Mouse (Mus musculus): ENCODE data around the gene 2010111I01Rik. TPM values are rescaled to one million over a fixed set of nuclear protein-coding genes. Genes with fewer than 3 reads are reported as not detected.

Gene 2010111I01Rik
- polyA plus RNA-seq, 1 experiment from 2014 or later, result 134 TPM

GRCm38 (mm10) chr13:62944109-62944508, 20.6 kb upstream of the 2010111I01Rik start:
- Histone ChIP-seq H3K4me3 (ENCODE audit: low read depth, low read length) (no peak overlapping the region), H3K27me3 (ENCODE audit: control insufficient read depth, insufficient read depth, low read length) (no peaks in the 10 kb centered on the region), H3K4me2 (ENCODE audit: low read depth, severe bottlenecking) (no peak overlapping the region), H3K4me1 (ENCODE audit: control insufficient read depth, insufficient read depth, low read length) (no peaks in the 10 kb centered on the region), H3K27ac (replicated peaks; ENCODE audit: low read depth, low read length) (no peak overlapping the region), H3K36me3 (ENCODE audit: control insufficient read depth, insufficient read depth, low read length) (no peaks in the 10 kb centered on the region), H3K9me3 (ENCODE audit: control insufficient read depth, low read length) (no peaks in the 10 kb centered on the region), H3K9ac (ENCODE audit: low read length) (no peak overlapping the region)
- ATAC-seq (ENCODE audit: insufficient number of reproducible peaks, low FRiP score, low TSS enrichment, low read depth) (no peak), DNase-seq (ENCODE audit: low spot score) (no peak)
- 71% methylated on average over 6 of the region's 6 CpGs for WGBS

DNA sequence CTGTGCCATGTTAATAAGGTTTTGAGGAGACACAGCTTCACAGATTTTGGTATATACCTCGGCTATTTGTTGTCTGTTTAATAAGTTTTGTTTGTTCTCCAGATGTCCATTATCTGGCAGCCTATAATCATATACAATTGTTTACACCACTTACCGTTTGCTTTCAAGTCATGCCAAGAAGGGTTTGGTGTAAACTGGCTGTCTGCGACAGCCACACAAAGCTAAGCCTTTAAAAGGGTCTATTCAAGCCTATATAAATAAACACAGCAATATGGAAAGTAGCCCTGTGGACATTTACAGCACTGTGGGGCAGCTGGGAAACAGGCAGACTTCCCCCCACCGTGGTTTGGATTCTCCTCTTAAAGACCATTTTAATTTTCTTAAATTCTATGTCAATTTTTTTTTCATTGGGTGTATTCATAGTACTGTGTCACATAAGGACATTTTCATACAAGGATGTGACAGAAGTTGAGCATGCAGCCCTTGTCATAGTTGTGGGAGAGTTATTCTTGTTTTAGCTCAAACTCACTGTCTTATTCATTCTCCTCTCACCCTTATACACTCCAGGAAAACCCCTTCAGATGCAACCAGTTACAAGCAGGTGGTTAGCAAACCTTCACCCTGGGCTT, 15.0 kb upstream of the 2010111I01Rik start:
- Histone ChIP-seq H3K9me3 (ENCODE audit: control insufficient read depth, low read length) (no peaks in the 10 kb centered on the region), H3K9ac (ENCODE audit: low read length) (no peak overlapping the region), H3K4me1 (ENCODE audit: control insufficient read depth, insufficient read depth, low read length) (no peaks in the 10 kb centered on the region), H3K4me3 (ENCODE audit: low read depth, low read length) (no peak overlapping the region), H3K36me3 (ENCODE audit: control insufficient read depth, insufficient read depth, low read length) (no peaks in the 10 kb centered on the region), H3K4me2 (ENCODE audit: low read depth, severe bottlenecking) (no peak overlapping the region), H3K27ac (replicated peaks; ENCODE audit: low read depth, low read length) (no peak overlapping the region), H3K27me3 (ENCODE audit: control insufficient read depth, insufficient read depth, low read length) (no peaks in the 10 kb centered on the region)
- 22% methylated on average over 4 of the region's 4 CpGs for WGBS
- no peak for ATAC-seq (ENCODE audit: insufficient number of reproducible peaks, low FRiP score, low TSS enrichment, low read depth)
- DNase-seq (ENCODE audit: low spot score), result no peak

DNA sequence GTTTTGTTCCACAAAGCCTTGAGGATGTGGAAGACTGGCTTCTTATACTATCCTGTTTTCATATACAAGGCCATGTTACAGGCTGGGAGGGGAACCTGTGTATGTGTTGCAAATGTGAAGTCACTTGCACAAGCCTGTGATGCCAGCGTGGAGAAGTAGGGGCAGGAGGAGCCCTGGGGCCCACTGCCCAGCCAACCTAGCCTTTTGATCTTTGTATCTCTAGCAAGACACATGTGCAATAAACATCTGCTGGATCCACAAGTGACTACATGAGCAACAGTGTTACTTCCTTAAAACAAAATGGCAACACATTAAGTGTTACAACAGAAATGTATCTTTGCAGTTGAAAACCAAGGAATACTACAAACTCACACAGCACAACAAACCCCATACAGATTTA, 13.1 kb upstream of the 2010111I01Rik start:
- WGBS, result 55% methylated on average over 1 of the region's 1 CpGs
- ATAC-seq (ENCODE audit: insufficient number of reproducible peaks, low FRiP score, low TSS enrichment, low read depth) (no peak), DNase-seq (ENCODE audit: low spot score) (no peak)
- Histone ChIP-seq H3K9me3 (ENCODE audit: control insufficient read depth, low read length) (no peaks in the 10 kb centered on the region), H3K4me2 (ENCODE audit: low read depth, severe bottlenecking) (no peak overlapping the region), H3K4me1 (ENCODE audit: control insufficient read depth, insufficient read depth, low read length) (no peaks in the 10 kb centered on the region), H3K27ac (replicated peaks; ENCODE audit: low read depth, low read length) (no peak overlapping the region), H3K27me3 (ENCODE audit: control insufficient read depth, insufficient read depth, low read length) (no peaks in the 10 kb centered on the region), H3K4me3 (ENCODE audit: low read depth, low read length) (no peak overlapping the region), H3K9ac (ENCODE audit: low read length) (no peak overlapping the region), H3K36me3 (ENCODE audit: control insufficient read depth, insufficient read depth, low read length) (no peaks in the 10 kb centered on the region)

GRCm38 (mm10) chr13:62952047-62952446, 12.6 kb upstream of the 2010111I01Rik start:
- Histone ChIP-seq H3K4me2 (ENCODE audit: low read depth, severe bottlenecking) (no peak overlapping the region), H3K27ac (replicated peaks; ENCODE audit: low read depth, low read length) (no peak overlapping the region), H3K9ac (ENCODE audit: low read length) (no peak overlapping the region), H3K4me1 (ENCODE audit: control insufficient read depth, insufficient read depth, low read length) (peaks cover 2% of the 10 kb centered on the region; the same call in 1 of the 2 replicates), H3K4me3 (ENCODE audit: low read depth, low read length) (no peak overlapping the region), H3K36me3 (ENCODE audit: control insufficient read depth, insufficient read depth, low read length) (no peaks in the 10 kb centered on the region), H3K27me3 (ENCODE audit: control insufficient read depth, insufficient read depth, low read length) (no peaks in the 10 kb centered on the region), H3K9me3 (ENCODE audit: control insufficient read depth, low read length) (no peaks in the 10 kb centered on the region)
- no peak for DNase-seq (ENCODE audit: low spot score)
- ATAC-seq (ENCODE audit: insufficient number of reproducible peaks, low FRiP score, low TSS enrichment, low read depth), result no peak
- 75% methylated on average over 3 of the region's 3 CpGs for WGBS

DNA sequence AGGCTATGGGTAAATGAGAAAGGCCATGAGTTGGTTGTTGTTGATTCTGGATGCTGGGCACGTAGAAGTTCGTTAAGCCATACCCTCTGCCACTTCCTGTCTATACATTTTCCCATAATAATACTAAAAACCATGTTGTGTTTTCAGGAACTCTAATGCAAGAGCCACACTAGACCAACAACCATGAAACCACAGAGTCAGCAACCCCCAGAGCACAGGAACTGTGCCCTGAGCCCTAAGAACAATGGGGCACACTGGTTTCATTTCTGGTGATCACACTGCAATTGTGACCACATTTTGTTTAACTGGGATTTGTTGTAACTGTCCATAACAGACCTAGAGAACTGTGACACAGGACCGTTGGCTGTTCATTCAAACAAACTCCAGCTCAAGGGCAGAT, 12.1 kb upstream of the 2010111I01Rik start:
- Histone ChIP-seq H3K9ac (ENCODE audit: low read length) (no peak overlapping the region), H3K4me1 (ENCODE audit: control insufficient read depth, insufficient read depth, low read length) (peaks cover 4% of the 10 kb centered on the region; the same call in 1 of the 2 replicates), H3K27ac (replicated peaks; ENCODE audit: low read depth, low read length) (no peak overlapping the region), H3K36me3 (ENCODE audit: control insufficient read depth, insufficient read depth, low read length) (no peaks in the 10 kb centered on the region), H3K4me2 (ENCODE audit: low read depth, severe bottlenecking) (no peak overlapping the region), H3K4me3 (ENCODE audit: low read depth, low read length) (no peak overlapping the region), H3K27me3 (ENCODE audit: control insufficient read depth, insufficient read depth, low read length) (no peaks in the 10 kb centered on the region), H3K9me3 (ENCODE audit: control insufficient read depth, low read length) (no peaks in the 10 kb centered on the region)
- WGBS, result 84% methylated on average over 3 of the region's 3 CpGs
- DNase-seq (ENCODE audit: low spot score) (no peak), ATAC-seq (ENCODE audit: insufficient number of reproducible peaks, low FRiP score, low TSS enrichment, low read depth) (no peak)

GRCm38 (mm10) chr13:62955997-62956396, 8.7 kb upstream of the 2010111I01Rik start:
- DNase-seq (ENCODE audit: low spot score), result no peak
- no peak for ATAC-seq (ENCODE audit: insufficient number of reproducible peaks, low FRiP score, low TSS enrichment, low read depth)
- peaks cover 4% of the 10 kb centered on the region; the same call in 1 of the 2 replicates for H3K4me1 ChIP-seq (ENCODE audit: control insufficient read depth, insufficient read depth, low read length)
- H3K9ac ChIP-seq (ENCODE audit: low read length), result no peak overlapping the region
- H3K4me3 ChIP-seq (ENCODE audit: low read depth, low read length), result no peak overlapping the region
- H3K36me3 ChIP-seq (ENCODE audit: control insufficient read depth, insufficient read depth, low read length), result no peaks in the 10 kb centered on the region
- H3K27me3 ChIP-seq (ENCODE audit: control insufficient read depth, insufficient read depth, low read length), result no peaks in the 10 kb centered on the region
- no peaks in the 10 kb centered on the region for H3K9me3 ChIP-seq (ENCODE audit: control insufficient read depth, low read length)
- no peak overlapping the region for H3K27ac ChIP-seq (replicated peaks; ENCODE audit: low read depth, low read length)
- no peak overlapping the region for H3K4me2 ChIP-seq (ENCODE audit: low read depth, severe bottlenecking)
- 90% methylated on average over 6 of the region's 6 CpGs for WGBS

- no peak overlapping the region for H3K27ac ChIP-seq (replicated peaks; ENCODE audit: low read depth, low read length)
- no peak overlapping the region for H3K4me2 ChIP-seq (ENCODE audit: low read depth, severe bottlenecking)
- ATAC-seq (ENCODE audit: insufficient number of reproducible peaks, low FRiP score, low TSS enrichment, low read depth) (no peak), DNase-seq (ENCODE audit: low spot score) (no peak)
- H3K4me3 ChIP-seq (ENCODE audit: low read depth, low read length), result no peak overlapping the region
- WGBS, result 73% methylated on average over 10 of the region's 10 CpGs
- H3K36me3 ChIP-seq (ENCODE audit: control insufficient read depth, insufficient read depth, low read length), result no peaks in the 10 kb centered on the region
- no peaks in the 10 kb centered on the region for H3K27me3 ChIP-seq (ENCODE audit: control insufficient read depth, insufficient read depth, low read length)
- H3K9me3 ChIP-seq (ENCODE audit: control insufficient read depth, low read length), result no peaks in the 10 kb centered on the region
- peaks cover 4% of the 10 kb centered on the region; the same call in 1 of the 2 replicates for H3K4me1 ChIP-seq (ENCODE audit: control insufficient read depth, insufficient read depth, low read length)
- H3K9ac ChIP-seq (ENCODE audit: low read length), result no peak overlapping the region
These were observed 7.9 kb upstream of the 2010111I01Rik start for GRCm38 (mm10) chr13:62956776-62957175.

GRCm38 (mm10) chr13:62963358-62963757, 1.3 kb upstream of the 2010111I01Rik start:
- H3K9me3 ChIP-seq (ENCODE audit: control insufficient read depth, low read length), result no peaks in the 10 kb centered on the region
- no peaks in the 10 kb centered on the region for H3K36me3 ChIP-seq (ENCODE audit: control insufficient read depth, insufficient read depth, low read length)
- no peaks in the 10 kb centered on the region for H3K4me1 ChIP-seq (ENCODE audit: control insufficient read depth, insufficient read depth, low read length)
- no peak overlapping the region for H3K4me3 ChIP-seq (ENCODE audit: low read depth, low read length)
- no peak overlapping the region for H3K27ac ChIP-seq (replicated peaks; ENCODE audit: low read depth, low read length)
- 51% methylated on average over 2 of the region's 2 CpGs for WGBS
- ATAC-seq (ENCODE audit: insufficient number of reproducible peaks, low FRiP score, low TSS enrichment, low read depth), result no peak
- H3K27me3 ChIP-seq (ENCODE audit: control insufficient read depth, insufficient read depth, low read length), result no peaks in the 10 kb centered on the region
- no peak for DNase-seq (ENCODE audit: low spot score)
- H3K4me2 ChIP-seq (ENCODE audit: low read depth, severe bottlenecking), result no peak overlapping the region
- no peak overlapping the region for H3K9ac ChIP-seq (ENCODE audit: low read length)

DNA sequence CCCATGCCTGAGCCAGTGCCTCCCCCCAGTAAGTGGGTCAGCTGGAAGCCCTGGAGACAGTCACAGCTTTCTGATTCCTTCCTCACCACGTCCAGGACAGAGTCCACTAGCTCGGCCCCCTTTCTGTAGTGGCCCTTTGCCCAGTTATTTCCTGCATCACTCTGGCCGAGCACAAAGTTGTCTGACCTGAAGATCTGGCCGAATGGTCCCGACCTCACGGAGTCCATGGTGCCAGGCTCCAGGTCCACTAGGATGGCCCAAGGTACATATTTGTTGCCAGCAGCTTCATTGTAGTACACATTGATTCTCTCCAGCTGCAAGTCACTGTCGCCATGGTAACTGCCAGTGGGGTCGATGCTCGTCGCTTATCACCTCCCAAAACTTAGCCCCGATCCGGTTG, 3.5 kb downstream of the 2010111I01Rik start:
- Histone ChIP-seq H3K27ac (replicated peaks; ENCODE audit: low read depth, low read length) (no peak overlapping the region), H3K9ac (ENCODE audit: low read length) (no peak overlapping the region), H3K4me3 (ENCODE audit: low read depth, low read length) (no peak overlapping the region), H3K4me1 (ENCODE audit: control insufficient read depth, insufficient read depth, low read length) (no peaks in the 10 kb centered on the region), H3K27me3 (ENCODE audit: control insufficient read depth, insufficient read depth, low read length) (no peaks in the 10 kb centered on the region), H3K36me3 (ENCODE audit: control insufficient read depth, insufficient read depth, low read length) (no peaks in the 10 kb centered on the region), H3K9me3 (ENCODE audit: control insufficient read depth, low read length) (no peaks in the 10 kb centered on the region), H3K4me2 (ENCODE audit: low read depth, severe bottlenecking) (no peak overlapping the region)
- ATAC-seq (ENCODE audit: insufficient number of reproducible peaks, low FRiP score, low TSS enrichment, low read depth) (no peak), DNase-seq (ENCODE audit: low spot score) (no peak)
- 83% methylated on average over 12 of the region's 12 CpGs for WGBS

All from limb, embryonic 11.5 days (tissue).